Mouse (Mus musculus) cerebellum, adult 2 months (tissue): ENCODE measurements around the gene Cnot6. TPM values are rescaled to one million over a fixed set of nuclear protein-coding genes. Genes with fewer than 3 reads are reported as not detected.

Experiments
- DNase-seq, 2 experiments: peaks; one replicate each; pipeline ENCODE4 v3.0.0; 2021
- H3K27ac ChIP-seq: fragments of 200-500 bp; 2 replicates; pipeline ENCODE4 v1.5.1; 2012; ENCODE audit warnings: low read length, control low read depth, inconsistent platforms; ENCODE audit not compliant: insufficient read depth
- H3K27me3 ChIP-seq: fragments of 200-500 bp; 2 replicates; pipeline ENCODE4 v1.6.1; 2012; ENCODE audit warnings: inconsistent platforms, mild to moderate bottlenecking, low read length, moderate library complexity; ENCODE audit not compliant: control insufficient read depth, insufficient read depth
- H3K4me1 ChIP-seq: fragments of 200-500 bp; 2 replicates; pipeline ENCODE4 v1.6.1; 2011; ENCODE audit warnings: low read length; ENCODE audit not compliant: control insufficient read depth, insufficient read depth
- H3K4me3 ChIP-seq: fragments of 200-500 bp; replicated peaks from 2 replicates; pipeline ENCODE3; 2011; ENCODE audit warnings: mild to moderate bottlenecking, low read depth, low read length, control low read depth; ENCODE audit not compliant: insufficient read depth
- CTCF ChIP-seq: fragments of 200-500 bp; IDR thresholded peaks from 2 replicates; pipeline ENCODE4 v1.5.1; 2011; ENCODE audit warnings: low read depth, mild to moderate bottlenecking, control low read depth, low read length, moderate library complexity, borderline replicate concordance; ENCODE audit not compliant: insufficient read depth
- POLR2A ChIP-seq: fragments of 200-500 bp; IDR thresholded peaks from 2 replicates; pipeline ENCODE4 v1.6.1; 2011; ENCODE audit warnings: low read length, control low read depth, borderline replicate concordance; ENCODE audit not compliant: insufficient read depth
- WGBS: fragments of 180-500 bp; shearing (Covaris S2); methylation state at CpG from one replicate; pipeline ENCODE4 v1.1.7; 2018; 5-methylcytosine and 5-hydroxymethylcytosine counted together
- polyA plus RNA-seq: library from polyadenylated mRNA; depleted of rRNA; stranded (reverse); fragments of >200 nt; gene quantifications from 2 replicates; pipeline ENCODE4 v1.2.3, GENCODE M21; 2012

The Cnot6 gene
- polyA plus RNA-seq, 1 experiment = 26.3 TPM

DNA sequence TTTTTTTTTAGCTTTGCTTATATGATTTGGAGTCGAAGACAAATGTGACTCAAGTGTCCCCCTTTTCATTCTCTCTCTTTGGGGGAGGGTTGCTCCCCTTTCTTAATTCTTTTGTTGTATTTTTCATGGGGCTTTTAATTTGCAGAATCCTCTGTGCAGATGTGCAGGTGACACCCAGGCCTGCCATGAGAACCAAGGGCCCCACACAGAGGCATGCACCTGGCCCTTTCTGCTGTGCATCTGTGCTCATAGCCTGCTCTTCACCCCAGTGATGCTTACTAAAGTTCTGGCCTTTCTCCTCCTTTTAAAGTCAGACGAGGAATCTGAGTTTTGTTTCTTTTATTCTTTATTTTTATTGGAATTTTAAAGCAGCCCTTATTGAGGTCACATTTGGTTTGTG lies 12.2 kb upstream of the Cnot6 start:
- Histone ChIP-seq H3K4me3 (no peak overlapping the region), H3K27ac (no peak overlapping the region), H3K4me1 (no peaks in the 10 kb centered on the region; the same call in 1 of the 2 replicates), H3K27me3 (no peaks in the 10 kb centered on the region)
- 83% methylated on average over 2 of the region's 2 CpGs for WGBS
- DNase-seq = no peak
- TF ChIP-seq POLR2A (no peak), CTCF (no peak)

DNA sequence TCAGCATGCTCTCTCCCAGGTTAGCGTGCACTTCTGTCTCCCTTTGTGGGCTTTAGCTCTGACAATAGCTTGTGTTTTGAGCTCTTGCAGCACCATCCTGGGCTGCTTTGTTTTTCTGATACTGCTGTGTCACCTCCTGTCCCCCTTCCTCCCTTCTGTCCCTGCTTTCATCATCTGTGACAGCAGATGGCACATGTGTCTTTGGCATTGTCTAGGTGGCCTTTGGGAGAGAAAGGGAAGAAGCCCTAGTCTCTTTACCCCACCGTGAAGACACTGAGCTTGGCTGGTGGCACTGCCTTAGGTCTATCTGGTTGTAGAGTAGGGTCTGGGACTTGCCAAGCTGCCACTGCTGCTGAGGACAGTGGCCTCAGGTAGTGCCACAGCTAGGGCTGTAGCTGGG lies 10.8 kb upstream of the Cnot6 start:
- WGBS = 41% methylated on average over 2 of the region's 2 CpGs
- no peak for DNase-seq
- no peak overlapping the region for H3K27ac ChIP-seq
- H3K4me3 ChIP-seq = no peak overlapping the region
- no peaks in the 10 kb centered on the region for H3K27me3 ChIP-seq
- no peak for TF ChIP-seq CTCF
- TF ChIP-seq POLR2A = no peak
- no peaks in the 10 kb centered on the region; the same call in 1 of the 2 replicates for H3K4me1 ChIP-seq

DNA sequence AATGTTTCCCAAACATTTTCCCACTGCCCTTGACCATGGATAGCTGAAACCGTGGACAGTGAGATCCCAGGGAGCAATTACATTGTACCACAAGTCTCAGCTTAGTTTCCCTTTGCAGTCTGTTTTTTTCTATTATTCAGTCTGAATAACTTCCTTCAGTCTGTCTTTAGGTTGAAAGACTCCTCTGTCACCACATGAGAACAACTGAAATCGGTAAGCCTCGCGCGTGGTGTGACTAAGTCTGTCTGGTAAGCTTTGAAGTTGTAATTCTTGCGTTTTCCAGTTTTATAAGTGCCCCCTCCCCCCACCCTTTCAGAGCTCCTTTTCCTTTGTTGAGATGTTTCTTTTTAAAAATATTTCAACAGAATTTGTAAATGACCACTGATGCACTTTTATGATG lies 10.2 kb upstream of the Cnot6 start:
- Histone ChIP-seq H3K27ac (no peak overlapping the region), H3K4me3 (no peak overlapping the region), H3K4me1 (no peaks in the 10 kb centered on the region; the same call in 1 of the 2 replicates), H3K27me3 (no peaks in the 10 kb centered on the region)
- DNase-seq = no peak
- 83% methylated on average over 6 of the region's 6 CpGs for WGBS
- TF ChIP-seq CTCF (no peak), POLR2A (no peak)

DNA sequence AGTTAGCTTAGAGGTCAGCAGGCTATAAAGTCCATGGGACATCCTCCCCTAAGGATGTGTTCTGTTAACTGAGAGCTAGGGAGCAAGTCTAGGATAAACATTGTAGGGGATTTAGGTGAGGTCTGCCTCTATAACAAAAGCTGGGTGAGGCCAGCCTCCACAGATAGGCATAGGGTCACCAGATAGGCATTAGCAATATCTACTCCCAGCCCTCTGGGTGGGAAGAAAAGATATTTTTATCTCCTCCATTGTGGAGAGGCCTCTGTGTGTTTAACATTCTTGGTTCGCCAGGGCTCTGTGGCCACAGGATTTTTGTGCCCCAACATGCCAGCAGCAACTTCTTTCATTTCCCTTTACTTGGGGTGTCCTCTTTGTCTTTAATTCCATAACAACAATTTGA lies 8.8 kb upstream of the Cnot6 start:
- TF ChIP-seq CTCF (no peak), POLR2A (no peak)
- H3K4me3 ChIP-seq = no peak overlapping the region
- no peaks in the 10 kb centered on the region for H3K27me3 ChIP-seq
- no peak for DNase-seq
- no peak overlapping the region for H3K27ac ChIP-seq
- H3K4me1 ChIP-seq = no peaks in the 10 kb centered on the region; the same call in 1 of the 2 replicates
- WGBS = 94% methylated on average over 1 of the region's 1 CpGs

DNA sequence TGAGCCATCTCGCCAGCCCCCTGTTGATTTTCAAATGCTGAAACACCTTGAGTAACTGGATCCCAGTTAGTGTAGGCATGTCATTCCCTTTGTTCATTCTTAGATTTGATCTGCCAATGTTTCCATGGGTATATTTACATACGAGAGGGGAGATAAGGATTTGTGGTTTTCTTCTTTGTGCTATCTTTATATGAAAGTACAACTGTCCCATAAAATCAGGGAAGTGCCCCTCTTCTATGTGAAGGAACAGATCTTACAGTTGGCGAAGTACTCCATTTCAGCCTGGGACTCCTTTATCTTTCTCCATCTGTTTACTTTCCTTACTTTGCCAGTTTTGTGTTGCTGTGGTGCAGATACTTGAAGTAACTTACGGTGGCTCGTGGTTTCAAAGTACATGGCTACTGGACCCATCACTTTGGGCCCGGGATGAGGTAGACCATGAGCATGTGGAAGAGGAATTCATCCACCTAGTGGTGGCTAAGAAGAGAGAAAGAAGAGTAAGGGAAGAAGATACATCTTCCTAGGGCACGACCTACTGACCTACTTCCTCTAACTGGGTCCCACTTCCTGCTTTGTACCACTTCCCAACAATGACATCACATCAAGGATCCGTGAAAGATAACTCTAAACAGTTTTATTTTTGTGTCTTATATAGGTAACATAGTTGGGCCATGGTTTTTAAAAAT lies 7.1 kb upstream of the Cnot6 start:
- Histone ChIP-seq H3K4me3 (no peak overlapping the region), H3K27me3 (no peaks in the 10 kb centered on the region), H3K27ac (no peak overlapping the region), H3K4me1 (no peaks in the 10 kb centered on the region; the same call in 1 of the 2 replicates)
- WGBS = 90% methylated on average over 8 of the region's 8 CpGs
- no peak for DNase-seq
- TF ChIP-seq CTCF = no peak
- TF ChIP-seq POLR2A = no peak

DNA sequence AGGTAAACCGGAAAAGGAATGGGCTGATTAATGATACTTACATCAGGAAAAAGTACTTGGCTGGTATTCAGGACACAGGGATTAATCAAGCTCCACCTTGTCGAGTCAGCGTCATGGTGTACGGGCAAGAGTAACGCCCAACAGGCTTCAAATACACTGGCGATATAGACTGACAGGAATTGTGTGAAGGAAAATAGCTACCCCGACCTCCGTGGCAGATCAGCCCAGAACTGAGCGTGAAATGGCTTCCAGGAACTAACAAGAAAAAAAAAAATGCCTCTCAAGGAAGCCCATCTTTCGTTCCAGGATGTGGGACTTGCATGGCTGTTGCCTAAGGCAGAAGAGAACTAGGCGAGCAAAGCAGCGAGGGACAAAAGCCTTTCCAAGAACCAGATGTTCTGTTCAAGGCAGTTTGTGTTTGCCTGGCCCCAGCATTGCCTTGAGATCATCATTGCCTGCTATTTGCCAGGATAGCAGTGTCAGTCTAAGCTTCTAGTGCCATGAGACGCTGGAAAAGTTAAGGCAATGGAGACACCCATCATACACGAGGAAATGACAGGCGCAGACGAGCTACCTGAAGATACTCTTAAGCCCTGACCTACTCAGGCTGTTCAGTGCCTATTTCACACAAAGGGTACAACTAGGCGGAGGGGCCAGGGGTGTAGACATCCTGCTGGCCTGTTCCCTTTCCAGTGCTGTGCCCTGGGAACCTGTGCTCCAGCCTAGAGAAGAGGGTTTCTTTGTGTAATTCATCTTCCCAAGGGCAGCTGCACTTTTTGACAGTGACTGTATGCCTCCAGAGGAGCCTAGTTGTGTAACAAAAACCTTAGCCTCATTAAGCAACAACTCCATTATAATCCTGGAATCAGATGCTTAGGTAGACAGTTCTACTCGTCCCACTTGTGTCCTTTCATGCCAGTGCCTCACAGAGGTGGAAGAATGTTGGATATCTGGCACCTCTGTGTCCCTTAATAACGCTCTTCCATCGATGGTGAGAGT lies 1.1 kb upstream of the Cnot6 start:
- Histone ChIP-seq H3K4me1 (no peaks in the 10 kb centered on the region), H3K27ac (no peak overlapping the region), H3K27me3 (no peaks in the 10 kb centered on the region), H3K4me3 (peak overlapping the region; percentile 90)
- 30% methylated on average over 20 of the region's 20 CpGs for WGBS
- peak; percentile 39 to 45 for DNase-seq
- TF ChIP-seq CTCF = no peak
- TF ChIP-seq POLR2A = no peak

DNA sequence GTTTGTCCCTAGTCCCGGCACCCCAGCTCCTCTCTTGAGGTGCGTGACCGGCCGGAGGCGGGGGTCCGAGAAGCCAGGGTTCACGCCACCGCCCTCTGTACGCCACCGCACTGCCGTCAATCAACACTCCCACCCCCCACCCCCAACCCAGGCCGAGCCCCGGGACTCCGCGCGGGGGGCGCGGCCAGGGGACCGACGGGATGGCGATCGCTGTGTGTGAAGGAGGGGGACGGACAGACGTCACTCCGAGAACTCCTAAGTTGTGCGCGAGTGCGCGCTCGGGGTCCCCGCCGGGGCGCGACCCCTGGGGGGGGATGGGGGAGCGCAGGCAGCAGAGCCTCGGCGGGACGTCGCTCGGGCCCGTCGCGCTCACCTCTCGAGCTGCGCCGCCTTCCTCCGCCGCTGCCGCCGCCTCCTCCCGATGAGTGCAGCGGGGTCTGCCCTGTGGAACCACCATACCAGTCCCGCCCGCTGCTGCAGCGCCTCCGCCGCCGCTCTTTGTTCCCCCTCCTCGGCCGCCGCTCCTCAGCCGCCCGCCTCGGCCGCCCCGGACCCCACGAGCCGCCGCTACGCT lies 455 bp downstream of the Cnot6 start:
- no peaks in the 10 kb centered on the region for H3K4me1 ChIP-seq
- peak overlapping the region; percentile 90 for H3K27ac ChIP-seq
- peak overlapping the region; percentile 90 for H3K4me3 ChIP-seq
- under 1% methylated on average over 62 of the region's 70 CpGs for WGBS
- peak in 1 of 2 experiments; percentile 47 for DNase-seq
- TF ChIP-seq CTCF = no peak
- no peak for TF ChIP-seq POLR2A
- no peaks in the 10 kb centered on the region for H3K27me3 ChIP-seq
